Mouse (Mus musculus) heart, embryonic 15.5 days (tissue): ENCODE data around the gene Ahsg. TPM values are rescaled to one million over a fixed set of nuclear protein-coding genes. Genes with fewer than 3 reads are reported as not detected.

Source experiments
- ATAC-seq: fragments of 200-750 bp; cut with Nextera tagmentation; replicated peaks from 2 replicates; pipeline ENCODE4 v1.8.0; 2017; ENCODE audit warnings: low read depth, moderate TSS enrichment; ENCODE audit not compliant: insufficient number of reproducible peaks, insufficient read depth, low FRiP score
- H3K27ac ChIP-seq: fragments of 300-500 bp; sonication (generic); 2 replicates; pipeline ENCODE4 v1.5.1; 2015; ENCODE audit warnings: mild to moderate bottlenecking, inconsistent platforms
- H3K27me3 ChIP-seq: fragments of 300-500 bp; sonication (generic); 2 replicates; pipeline ENCODE4 v1.6.1; 2015; ENCODE audit warnings: inconsistent platforms
- H3K36me3 ChIP-seq: fragments of 300-500 bp; sonication (generic); 2 replicates; pipeline ENCODE4 v1.6.1; 2015; ENCODE audit warnings: mild to moderate bottlenecking, inconsistent platforms
- H3K4me1 ChIP-seq: fragments of 300-500 bp; sonication (generic); replicated peaks from 2 replicates; pipeline ENCODE4 v1.6.1; 2015; ENCODE audit warnings: inconsistent platforms
- H3K4me2 ChIP-seq: fragments of 300-500 bp; sonication (generic); 2 replicates; pipeline ENCODE4 v1.6.1; 2015; ENCODE audit warnings: inconsistent platforms, mild to moderate bottlenecking, moderate library complexity
- H3K4me3 ChIP-seq: fragments of 300-500 bp; sonication (generic); 2 replicates; pipeline ENCODE4 v1.5.1; 2015; ENCODE audit warnings: mild to moderate bottlenecking, inconsistent platforms
- H3K9ac ChIP-seq: fragments of 300-500 bp; sonication (generic); 2 replicates; pipeline ENCODE4 v1.6.1; 2015; ENCODE audit warnings: mild to moderate bottlenecking, inconsistent platforms
- H3K9me3 ChIP-seq: fragments of 300-500 bp; sonication (generic); replicated peaks from 2 replicates; pipeline ENCODE4 v1.6.1; 2016; ENCODE audit warnings: inconsistent platforms
- WGBS: fragments of 180-500 bp; shearing (Covaris S2); methylation state at CpG from one replicate; pipeline ENCODE4 v1.1.7; 2015; ENCODE audit warnings: mixed read lengths; 5-methylcytosine and 5-hydroxymethylcytosine counted together
- polyA plus RNA-seq: library from polyadenylated mRNA; unstranded; fragments of >200 nt; fragmentation: Nextera tagmentation; extraction: Ambion mirVana; gene quantifications from 2 replicates; pipeline ENCODE4 v1.2.1, GENCODE M21; 2015

Gene Ahsg
- polyA plus RNA-seq, 1 experiment from 2014 or later, result 7.5 TPM

GRCm38 (mm10) chr16:22889716-22890115, 1.4 kb upstream of the Ahsg start:
- 74% methylated on average over 8 of the region's 8 CpGs for WGBS
- Histone ChIP-seq H3K9ac (no peak overlapping the region), H3K9me3 (no peaks in the 10 kb centered on the region)

GRCm38 (mm10) chr16:22891733-22892154, 667 bp downstream of the Ahsg start:
- WGBS, result 76% methylated on average over 8 of the region's 8 CpGs
- ATAC-seq, result no peak
- H3K27ac ChIP-seq, result no peak overlapping the region

More at GRCm38 (mm10) chr16:22889716-22890115, 1.4 kb upstream of the Ahsg start:
- no peak overlapping the region for H3K27ac ChIP-seq
- no peaks in the 10 kb centered on the region for H3K36me3 ChIP-seq
- H3K4me3 ChIP-seq, result no peak overlapping the region
- H3K4me1 ChIP-seq, result no peaks in the 10 kb centered on the region
- ATAC-seq, result no peak
- H3K4me2 ChIP-seq, result no peak overlapping the region
- H3K27me3 ChIP-seq, result no peaks in the 10 kb centered on the region

GRCm38 (mm10) chr16:22894095-22894494, 3.0 kb downstream of the Ahsg start:
- H3K27ac ChIP-seq, result no peak overlapping the region
- ATAC-seq, result no peak
- H3K4me1 ChIP-seq, result no peaks in the 10 kb centered on the region
- H3K27me3 ChIP-seq, result no peaks in the 10 kb centered on the region
- no peak overlapping the region for H3K9ac ChIP-seq
- H3K9me3 ChIP-seq, result no peaks in the 10 kb centered on the region
- no peaks in the 10 kb centered on the region for H3K36me3 ChIP-seq
- H3K4me3 ChIP-seq, result no peak overlapping the region
- no peak overlapping the region for H3K4me2 ChIP-seq
- 66% methylated on average over 8 of the region's 8 CpGs for WGBS

More at GRCm38 (mm10) chr16:22891733-22892154, 667 bp downstream of the Ahsg start:
- no peak overlapping the region for H3K4me3 ChIP-seq
- H3K9ac ChIP-seq, result no peak overlapping the region
- no peaks in the 10 kb centered on the region for H3K27me3 ChIP-seq
- no peak overlapping the region for H3K4me2 ChIP-seq
- no peaks in the 10 kb centered on the region for H3K4me1 ChIP-seq
- no peaks in the 10 kb centered on the region for H3K9me3 ChIP-seq
- no peaks in the 10 kb centered on the region for H3K36me3 ChIP-seq

- 51% methylated on average over 2 of the region's 2 CpGs for WGBS
- no peak for ATAC-seq
Measured at GRCm38 (mm10) chr16:22896618-22897017, 5.5 kb downstream of the Ahsg start.

GRCm38 (mm10) chr16:22899346-22899745, 8.3 kb downstream of the Ahsg start:
- ATAC-seq, result no peak
- WGBS, result 50% methylated on average over 5 of the region's 5 CpGs

More at GRCm38 (mm10) chr16:22896618-22897017, 5.5 kb downstream of the Ahsg start:
- H3K36me3 ChIP-seq, result no peaks in the 10 kb centered on the region
- no peak overlapping the region for H3K4me3 ChIP-seq
- H3K27me3 ChIP-seq, result no peaks in the 10 kb centered on the region
- H3K4me1 ChIP-seq, result no peaks in the 10 kb centered on the region
- H3K27ac ChIP-seq, result no peak overlapping the region
- no peak overlapping the region for H3K9ac ChIP-seq
- no peaks in the 10 kb centered on the region for H3K9me3 ChIP-seq
- H3K4me2 ChIP-seq, result no peak overlapping the region

GRCm38 (mm10) chr16:22899866-22900570, 8.9 kb downstream of the Ahsg start:
- WGBS, result 70% methylated on average over 10 of the region's 10 CpGs

More at GRCm38 (mm10) chr16:22899346-22899745, 8.3 kb downstream of the Ahsg start:
- H3K4me2 ChIP-seq, result no peak overlapping the region
- H3K4me1 ChIP-seq, result no peaks in the 10 kb centered on the region
- H3K4me3 ChIP-seq, result no peak overlapping the region
- no peaks in the 10 kb centered on the region for H3K9me3 ChIP-seq
- H3K27ac ChIP-seq, result no peak overlapping the region
- no peaks in the 10 kb centered on the region for H3K27me3 ChIP-seq
- no peaks in the 10 kb centered on the region for H3K36me3 ChIP-seq
- H3K9ac ChIP-seq, result no peak overlapping the region

GRCm38 (mm10) chr16:22901326-22901725, 10.2 kb downstream of the Ahsg start:
- no peaks in the 10 kb centered on the region for H3K9me3 ChIP-seq
- H3K4me2 ChIP-seq, result no peak overlapping the region
- H3K4me1 ChIP-seq, result no peaks in the 10 kb centered on the region
- no peak for ATAC-seq
- H3K27ac ChIP-seq, result no peak overlapping the region
- no peaks in the 10 kb centered on the region for H3K36me3 ChIP-seq
- no peak overlapping the region for H3K4me3 ChIP-seq
- 62% methylated on average over 3 of the region's 3 CpGs for WGBS
- no peaks in the 10 kb centered on the region for H3K27me3 ChIP-seq
- no peak overlapping the region for H3K9ac ChIP-seq

More at GRCm38 (mm10) chr16:22899866-22900570, 8.9 kb downstream of the Ahsg start:
- Histone ChIP-seq H3K9ac (no peak overlapping the region), H3K4me2 (no peak overlapping the region), H3K27ac (no peak overlapping the region), H3K4me3 (no peak overlapping the region), H3K9me3 (no peaks in the 10 kb centered on the region), H3K27me3 (no peaks in the 10 kb centered on the region), H3K36me3 (no peaks in the 10 kb centered on the region), H3K4me1 (no peaks in the 10 kb centered on the region)
- no peak for ATAC-seq

GRCm38 (mm10) chr16:22909290-22909689, 18.2 kb downstream of the Ahsg start:
- Histone ChIP-seq H3K27ac (no peak overlapping the region), H3K27me3 (no peaks in the 10 kb centered on the region), H3K4me2 (no peak overlapping the region), H3K4me1 (no peaks in the 10 kb centered on the region), H3K9ac (no peak overlapping the region), H3K9me3 (no peaks in the 10 kb centered on the region), H3K4me3 (no peak overlapping the region), H3K36me3 (no peaks in the 10 kb centered on the region)
- WGBS, result 82% methylated on average over 6 of the region's 6 CpGs
- ATAC-seq, result no peak

GRCm38 (mm10) chr16:22911986-22912385, 20.9 kb downstream of the Ahsg start:
- H3K4me2 ChIP-seq, result no peak overlapping the region
- ATAC-seq, result no peak
- H3K36me3 ChIP-seq, result no peaks in the 10 kb centered on the region
- no peaks in the 10 kb centered on the region for H3K9me3 ChIP-seq
- no peak overlapping the region for H3K4me3 ChIP-seq
- H3K27me3 ChIP-seq, result no peaks in the 10 kb centered on the region
- no peaks in the 10 kb centered on the region for H3K4me1 ChIP-seq
- 86% methylated on average over 3 of the region's 3 CpGs for WGBS
- H3K27ac ChIP-seq, result no peak overlapping the region
- no peak overlapping the region for H3K9ac ChIP-seq

- 58% methylated on average over 6 of the region's 6 CpGs for WGBS
- no peak for ATAC-seq
- Histone ChIP-seq H3K27ac (no peak overlapping the region), H3K9ac (no peak overlapping the region), H3K36me3 (no peaks in the 10 kb centered on the region), H3K4me3 (no peak overlapping the region), H3K4me2 (no peak overlapping the region), H3K4me1 (no peaks in the 10 kb centered on the region), H3K27me3 (no peaks in the 10 kb centered on the region), H3K9me3 (no peaks in the 10 kb centered on the region)
Measured at GRCm38 (mm10) chr16:22912886-22913285, 21.8 kb downstream of the Ahsg start.

GRCm38 (mm10) chr16:22914276-22914675, 23.2 kb downstream of the Ahsg start:
- H3K9me3 ChIP-seq, result no peaks in the 10 kb centered on the region
- H3K4me2 ChIP-seq, result no peak overlapping the region
- H3K9ac ChIP-seq, result no peak overlapping the region
- no peak overlapping the region for H3K4me3 ChIP-seq
- no peaks in the 10 kb centered on the region for H3K27me3 ChIP-seq
- H3K27ac ChIP-seq, result no peak overlapping the region
- H3K36me3 ChIP-seq, result no peaks in the 10 kb centered on the region
- H3K4me1 ChIP-seq, result no peaks in the 10 kb centered on the region
- no peak for ATAC-seq

- WGBS, result 75% methylated on average over 5 of the region's 5 CpGs
- no peak for ATAC-seq
Measured at GRCm38 (mm10) chr16:22918034-22918433, 27.0 kb downstream of the Ahsg start, which contains the start of gene Fetub. Fetub (plus strand) TSS chr16:22918334.

More at GRCm38 (mm10) chr16:22918034-22918433, 27.0 kb downstream of the Ahsg start, which contains the start of gene Fetub:
- no peaks in the 10 kb centered on the region for H3K9me3 ChIP-seq
- no peak within 1 kb of the TSS for H3K4me2 ChIP-seq
- H3K27me3 ChIP-seq, result no peaks in the 10 kb centered on the region
- H3K9ac ChIP-seq, result no peak within 1 kb of the TSS
- no peak within 1 kb of the TSS for H3K27ac ChIP-seq
- H3K4me1 ChIP-seq, result no peaks in the 10 kb centered on the region
- H3K4me3 ChIP-seq, result no peak within 1 kb of the TSS
- H3K36me3 ChIP-seq, result no peaks in the 10 kb centered on the region
